Mouse (Mus musculus) heart, adult 2 months (tissue): Measurements from ENCODE around the gene Trafd1. TPM values are rescaled to one million over a fixed set of nuclear protein-coding genes. Genes with fewer than 3 reads are reported as not detected.

Source experiments
- DNase-seq, 2 experiments: peaks; one replicate each; pipeline ENCODE4 v3.0.0; 2021
- H3K27ac ChIP-seq: fragments of 200-600 bp; 2 replicates; pipeline ENCODE4 v1.8.1; 2022
- H3K27me3 ChIP-seq: fragments of 200-500 bp; 2 replicates; pipeline ENCODE4 v1.6.1; 2012; ENCODE audit warnings: mild to moderate bottlenecking, low read length, inconsistent platforms, mixed read lengths; ENCODE audit not compliant: control insufficient read depth, insufficient read depth
- H3K36me3 ChIP-seq: fragments of 200-500 bp; 2 replicates; pipeline ENCODE4 v1.6.1; 2012; ENCODE audit warnings: low read length, inconsistent platforms; ENCODE audit not compliant: control insufficient read depth, insufficient read depth
- H3K4me1 ChIP-seq: fragments of 200-500 bp; 2 replicates; pipeline ENCODE4 v1.6.1; 2011; ENCODE audit warnings: low read length; ENCODE audit not compliant: control insufficient read depth, insufficient read depth
- H3K4me3 ChIP-seq: fragments of 200-600 bp; 2 replicates; pipeline ENCODE4 v1.8.1; 2022
- H3K79me2 ChIP-seq: fragments of 200-500 bp; replicated peaks from 2 replicates; pipeline ENCODE4 v1.6.1; 2012; ENCODE audit warnings: mild to moderate bottlenecking, inconsistent platforms, low read length, moderate library complexity, mixed read lengths; ENCODE audit not compliant: control insufficient read depth, insufficient read depth
- H3K9ac ChIP-seq: fragments of 200-500 bp; 2 replicates; pipeline ENCODE4 v1.6.1; 2012; ENCODE audit warnings: low read depth, mild to moderate bottlenecking, control low read depth, inconsistent platforms, low read length, mixed read lengths
- CTCF ChIP-seq: fragments of 200-600 bp; IDR thresholded peaks from 2 replicates; pipeline ENCODE4 v1.8.1; 2022; ENCODE audit warnings: antibody characterized with exemption, mild to moderate bottlenecking, moderate library complexity
- EP300 ChIP-seq: fragments of 200-500 bp; IDR thresholded peaks from 2 replicates; pipeline ENCODE4 v1.6.1; 2011; ENCODE audit warnings: low read depth, low read length, control low read depth; ENCODE audit not compliant: insufficient read depth
- POLR2A ChIP-seq: fragments of 200-500 bp; IDR thresholded peaks from 2 replicates; pipeline ENCODE4 v1.6.1; 2011; ENCODE audit warnings: mild to moderate bottlenecking, low read depth, low read length, control low read depth; ENCODE audit not compliant: insufficient read depth
- WGBS: fragments of 180-500 bp; shearing (Covaris S2); methylation state at CpG from one replicate; pipeline ENCODE4 v1.1.7; 2018; 5-methylcytosine and 5-hydroxymethylcytosine counted together
- intact Hi-C: fragments of 180-260 bp; cut with DNase I; formaldehyde crosslinking; loops from one replicate; pipeline ENCODE4 v1.15.1; 2025
- polyA plus RNA-seq: library from polyadenylated mRNA; depleted of rRNA; stranded (reverse); fragments of >200 nt; gene quantifications from 2 replicates; pipeline ENCODE4 v1.2.3, GENCODE M21; 2012
- total RNA-seq, 2 experiments: library from RNA; stranded (reverse); gene quantifications; 2 replicates each; pipeline ENCODE4 v1.2.3; 2021

Gene Trafd1
- total and polyA plus RNA-seq, 3 experiments, result 47.1 to 78.0 (median 57.9) TPM

DNA sequence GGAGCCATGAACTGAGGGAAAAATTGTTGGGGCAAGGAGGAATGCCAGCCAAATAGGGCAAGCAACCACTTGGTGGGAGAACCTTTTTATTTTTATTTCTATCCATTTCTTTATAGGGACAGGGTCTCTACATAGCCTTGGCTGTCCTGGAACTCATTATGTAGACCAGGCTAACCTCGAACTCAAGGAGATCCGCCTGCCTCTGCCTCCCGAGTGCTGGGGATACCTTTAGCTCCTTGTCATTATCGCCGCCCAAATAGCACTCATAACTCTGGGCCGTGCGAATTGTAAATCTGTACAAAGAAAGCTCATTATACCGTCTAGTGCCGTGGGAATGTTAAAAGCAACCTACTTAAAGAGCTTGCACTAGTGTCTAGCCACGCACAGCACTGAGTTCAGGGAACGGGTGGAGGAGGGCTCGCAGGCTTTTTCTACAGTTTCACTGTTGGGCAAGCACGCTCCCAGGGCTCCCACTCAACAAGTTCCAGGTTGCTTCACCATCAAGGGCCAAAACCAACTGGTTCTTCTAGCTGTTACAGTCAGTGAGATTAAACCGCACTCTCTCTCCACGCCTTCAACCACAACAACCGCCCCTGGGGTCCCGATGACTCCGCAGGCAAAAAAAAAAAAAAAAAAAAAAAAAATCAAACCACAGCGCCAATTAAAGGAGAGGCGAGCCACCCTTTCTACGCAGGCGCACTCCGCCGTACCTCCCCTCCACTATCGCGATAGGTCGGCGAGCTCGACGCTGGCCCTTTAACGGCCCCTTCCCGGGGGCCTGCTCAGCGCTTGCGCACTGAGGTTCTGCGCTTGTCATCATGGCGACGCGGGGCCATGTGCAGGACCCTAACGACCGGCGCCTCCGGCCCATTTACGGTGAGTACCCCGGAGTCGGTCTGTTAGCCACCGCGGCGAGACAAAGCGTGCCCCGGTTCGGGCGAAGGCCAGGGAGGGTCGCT is 12.0 kb upstream of the Trafd1 start, which contains the start of gene Naa25:
Naa25 (plus strand) TSS at position 750 of the 959 bp plus-strand sequence.
- DNase-seq, result peak; percentile 94 to 96
- TF ChIP-seq CTCF (no peak), POLR2A (peak; percentile 60), EP300 (no peak)
- Histone ChIP-seq H3K36me3 (no peaks in the 10 kb centered on the region; the same call in 1 of the 2 replicates), H3K9ac (peak within 1 kb of the TSS; percentile 83), H3K27ac (peak within 1 kb of the TSS; percentile 90), H3K4me1 (peaks cover 9% of the 10 kb centered on the region), H3K27me3 (no peaks in the 10 kb centered on the region), H3K4me3 (peak within 1 kb of the TSS; percentile 88), H3K79me2 (peaks cover 9% of the 10 kb centered on the region)
- WGBS, result 7% methylated on average over 53 of the region's 53 CpGs
- intact Hi-C loops, result loop anchor here (5.0 kb wide), 2 partner anchors 150 to 315 kb away; partner anchors contain the start of genes Adam1a, Atxn2, Gm42878 and Mapkapk5

DNA sequence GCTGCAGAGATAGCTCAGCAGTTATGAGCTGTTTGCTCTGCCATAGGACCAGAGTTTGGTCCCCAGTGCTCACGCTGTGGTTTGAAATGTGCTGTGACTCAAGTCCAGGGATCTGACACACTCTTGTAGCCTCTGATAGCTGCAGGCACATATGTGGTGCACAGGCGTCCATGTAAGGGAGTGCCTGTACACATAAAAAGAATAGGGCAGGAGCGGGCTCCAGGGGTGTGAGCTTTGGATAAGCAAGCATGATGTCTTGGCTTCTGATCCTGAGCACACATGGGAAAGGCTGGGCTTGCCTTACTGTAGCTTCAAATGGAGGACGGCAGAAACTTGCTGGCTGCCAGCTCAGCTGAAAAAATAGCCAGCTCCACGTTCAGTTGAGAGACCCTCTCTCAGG is 10.2 kb upstream of the Trafd1 start:
- H3K4me1 ChIP-seq, result peaks cover 8% of the 10 kb centered on the region
- no peaks in the 10 kb centered on the region for H3K27me3 ChIP-seq
- peaks cover 5% of the 10 kb centered on the region for H3K79me2 ChIP-seq
- intact Hi-C loops, result loop anchor here (5.0 kb wide), 2 partner anchors 152 to 317 kb away; partner anchors contain the start of genes Adam1a, Atxn2, Gm42878 and Mapkapk5
- WGBS, result 73% methylated on average over 5 of the region's 5 CpGs
- H3K4me3 ChIP-seq, result no peak overlapping the region
- TF ChIP-seq EP300, result no peak
- no peak for TF ChIP-seq POLR2A
- TF ChIP-seq CTCF, result no peak
- H3K36me3 ChIP-seq, result no peaks in the 10 kb centered on the region; the same call in 1 of the 2 replicates
- no peak overlapping the region for H3K9ac ChIP-seq
- DNase-seq, result no peak
- no peak overlapping the region for H3K27ac ChIP-seq

DNA sequence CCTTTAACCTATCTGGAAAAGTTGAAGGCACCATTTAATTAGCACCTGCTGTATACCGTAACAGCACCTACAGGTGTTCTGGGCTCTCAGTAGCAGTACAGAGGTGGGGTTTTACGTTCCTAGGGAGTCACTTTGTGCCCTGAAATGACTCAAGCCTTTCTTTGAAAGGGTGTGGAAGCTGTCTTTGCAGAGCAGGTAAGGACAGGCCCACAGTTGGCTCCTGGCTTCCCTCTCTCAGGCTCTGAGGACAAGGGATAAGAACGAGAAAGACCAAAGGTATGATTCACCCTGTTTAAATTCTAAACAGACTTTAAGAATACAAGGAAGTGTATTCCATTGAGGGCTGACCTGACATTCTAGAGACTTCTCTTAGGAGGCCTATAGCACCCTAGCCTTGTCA is 8.0 kb upstream of the Trafd1 start:
- no peak for TF ChIP-seq EP300
- TF ChIP-seq POLR2A, result no peak
- no peak for TF ChIP-seq CTCF
- Histone ChIP-seq H3K4me3 (no peak overlapping the region), H3K79me2 (peaks cover 2% of the 10 kb centered on the region), H3K36me3 (no peaks in the 10 kb centered on the region), H3K27me3 (no peaks in the 10 kb centered on the region), H3K4me1 (0 out of 2 replicates have a peak, but pooled peaks cover 3% of the 10 kb centered on the region), H3K9ac (no peak overlapping the region), H3K27ac (no peak overlapping the region)
- 77% methylated on average over 3 of the region's 3 CpGs for WGBS
- no peak for DNase-seq
- intact Hi-C loops, result loop anchor here (5.0 kb wide), 1 partner anchor 176 kb away; no protein-coding TSS in a partner anchor

DNA sequence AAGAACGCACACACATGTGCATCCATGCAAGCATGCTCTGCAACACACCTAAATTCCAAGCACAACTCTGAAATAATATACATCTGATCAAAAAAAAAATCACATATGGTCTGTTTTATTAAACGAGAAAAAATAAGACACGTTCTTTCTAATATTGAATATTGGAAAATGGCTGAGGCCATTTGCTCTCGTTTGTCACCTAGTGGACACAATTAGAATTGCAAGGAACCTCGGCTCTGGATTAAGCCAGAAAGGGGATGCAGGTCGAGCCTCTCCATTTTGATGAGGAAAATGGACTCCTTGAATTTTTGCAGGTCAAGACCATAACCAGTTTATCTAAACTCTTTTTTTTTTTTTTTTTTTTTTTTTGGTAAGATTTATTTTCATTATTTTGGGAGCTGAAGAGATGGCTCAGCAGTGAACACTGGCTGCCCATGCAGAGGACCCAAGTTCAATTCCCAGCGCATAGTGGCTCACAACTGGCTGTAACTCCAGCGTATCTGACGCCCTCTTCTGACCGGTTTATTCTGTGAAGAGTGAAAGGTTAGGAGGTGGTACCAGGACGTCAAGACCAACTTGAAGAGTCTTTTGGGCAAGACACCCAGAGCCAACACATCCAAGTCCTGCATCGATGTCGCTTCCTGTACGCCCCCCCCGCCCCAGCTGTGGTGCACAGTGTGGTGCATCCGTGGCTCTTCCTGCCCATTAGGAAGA is 7.4 kb upstream of the Trafd1 start:
- H3K9ac ChIP-seq, result no peak overlapping the region
- no peaks in the 10 kb centered on the region for H3K27me3 ChIP-seq
- DNase-seq, result no peak
- TF ChIP-seq CTCF (peak; percentile 83), POLR2A (no peak)
- H3K4me1 ChIP-seq, result peaks cover 3% of the 10 kb centered on the region; the same call in 1 of the 2 replicates
- intact Hi-C loops, result loop anchor here (5.0 kb wide), 1 partner anchor 176 kb away; no protein-coding TSS in a partner anchor
- H3K27ac ChIP-seq, result no peak overlapping the region
- H3K36me3 ChIP-seq, result no peaks in the 10 kb centered on the region
- WGBS, result 49% methylated on average over 16 of the region's 16 CpGs
- H3K79me2 ChIP-seq, result no peaks in the 10 kb centered on the region
- H3K4me3 ChIP-seq, result no peak overlapping the region

DNA sequence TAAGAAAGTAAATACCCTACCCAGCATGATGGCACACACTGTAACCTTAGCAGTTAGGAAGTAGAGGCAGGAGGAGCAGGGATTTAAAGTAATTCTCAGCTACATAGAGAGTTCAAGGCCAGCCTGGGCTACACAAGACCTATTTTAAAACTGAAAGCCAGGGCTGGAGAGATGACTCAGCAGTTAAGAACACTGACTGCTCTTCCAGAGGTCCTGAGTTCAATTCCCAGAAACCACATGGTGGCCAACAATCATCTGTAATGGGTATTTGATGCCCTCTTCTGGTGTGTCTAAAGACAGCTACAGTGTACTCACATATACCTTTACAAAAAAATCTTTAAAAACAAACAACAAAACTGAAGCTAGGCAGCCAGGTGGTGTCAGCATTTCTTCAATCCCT is 4.3 kb upstream of the Trafd1 start:
- H3K79me2 ChIP-seq, result no peaks in the 10 kb centered on the region
- H3K27ac ChIP-seq, result no peak overlapping the region
- intact Hi-C loops, result loop anchor here (5.0 kb wide), 1 partner anchor 172 kb away; no protein-coding TSS in a partner anchor

More for the DNA sequence above, 4.3 kb upstream of the Trafd1 start:
- Histone ChIP-seq H3K4me1 (peaks cover 3% of the 10 kb centered on the region; the same call in 1 of the 2 replicates), H3K9ac (no peak overlapping the region), H3K36me3 (no peaks in the 10 kb centered on the region), H3K4me3 (no peak overlapping the region), H3K27me3 (no peaks in the 10 kb centered on the region)
- no peak for DNase-seq
- TF ChIP-seq EP300 (no peak), POLR2A (no peak), CTCF (no peak)
